Mouse (Mus musculus): ENCODE data around the gene Ewsr1.
"Not testable (repeated sequence)": the region's sequence is repeated elsewhere in the genome, so short reads cannot be mapped to it uniquely, and the experiment has no call there.

Gene Ewsr1

DNA sequence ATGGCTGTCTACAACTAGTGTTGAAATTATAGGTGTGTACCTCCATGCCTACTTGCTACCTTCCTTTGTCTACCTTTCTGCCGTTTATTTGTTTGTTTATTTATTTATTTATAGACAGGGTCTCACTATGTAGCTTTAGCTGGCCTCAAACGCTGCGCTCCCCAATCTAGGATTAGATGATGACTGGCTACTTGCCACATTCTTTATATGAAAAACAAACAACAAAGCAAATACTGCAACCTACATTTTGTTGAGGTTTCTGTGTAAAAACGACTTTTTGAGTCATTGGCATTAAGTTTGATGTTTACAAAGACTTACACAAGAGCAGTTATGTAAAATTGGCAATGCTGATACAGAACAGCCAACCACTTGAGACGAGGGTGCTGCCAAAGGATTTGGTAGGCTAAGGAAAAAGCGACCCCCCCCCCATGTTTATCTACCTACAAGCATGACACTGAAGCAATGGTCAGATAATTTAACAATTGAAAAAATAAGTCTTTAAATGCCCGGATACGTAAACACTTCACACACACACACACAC lies 2.5 kb downstream of the Ewsr1 start:
- no peak for DNase-seq

DNA sequence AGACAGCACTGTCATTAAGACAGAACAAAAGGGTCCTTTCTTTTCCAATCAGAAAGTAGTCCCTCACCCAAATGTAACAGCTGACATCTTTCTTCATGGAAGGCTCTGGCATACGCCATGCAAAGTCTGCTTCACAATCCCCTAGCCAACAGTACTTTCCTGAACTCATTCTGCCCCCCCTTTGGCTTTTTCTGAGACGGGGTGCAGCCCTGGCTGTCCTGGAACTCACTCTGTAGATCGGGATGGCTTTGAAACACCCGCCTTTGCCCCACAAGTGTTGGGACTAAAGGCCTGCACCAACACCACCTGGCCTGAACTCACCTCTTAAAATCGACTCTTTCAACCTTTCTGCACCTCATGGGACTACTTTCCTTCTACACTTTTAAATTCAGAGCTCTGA lies 3.2 kb downstream of the Ewsr1 start:
- no peak for DNase-seq

DNA sequence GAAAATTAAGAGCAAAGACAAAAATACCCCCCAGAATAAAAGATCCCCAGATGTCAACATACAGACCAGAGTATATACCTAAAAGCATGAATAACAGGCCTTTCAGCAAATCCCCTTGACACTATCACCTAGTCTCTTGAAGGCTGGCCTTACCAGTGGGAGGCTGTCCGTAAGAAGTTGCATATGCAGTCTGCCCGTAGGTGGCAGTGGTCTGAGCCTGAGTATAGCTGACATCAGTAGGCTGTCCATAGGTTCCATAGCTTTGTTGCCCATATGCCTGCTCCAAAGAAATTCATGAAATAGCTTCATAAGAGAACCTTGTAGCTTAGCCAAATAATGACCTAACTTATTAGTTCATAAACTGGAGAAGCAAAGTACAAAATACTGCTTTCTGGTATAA lies 7.4 kb downstream of the Ewsr1 start:
- DNase-seq = no peak

DNA sequence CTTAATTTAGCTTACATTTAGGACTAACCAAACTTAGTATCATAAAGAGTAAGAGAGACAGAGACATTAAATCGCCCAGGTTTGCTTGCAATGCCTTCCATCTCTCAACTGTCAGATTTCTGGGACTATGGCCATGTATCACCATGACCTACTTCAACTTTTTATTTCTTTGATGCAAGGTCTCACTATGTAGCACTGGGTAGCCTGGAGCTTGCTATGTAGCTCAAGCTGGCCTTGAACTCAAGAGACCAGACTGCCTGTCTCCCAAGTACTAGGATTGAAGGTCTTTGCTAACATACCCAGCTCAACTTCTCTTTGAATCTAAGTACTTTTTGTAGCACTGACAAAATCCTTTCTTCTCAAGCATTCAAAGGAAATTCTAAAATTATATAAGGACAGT lies 9.9 kb downstream of the Ewsr1 start:
- no peak for DNase-seq

DNA sequence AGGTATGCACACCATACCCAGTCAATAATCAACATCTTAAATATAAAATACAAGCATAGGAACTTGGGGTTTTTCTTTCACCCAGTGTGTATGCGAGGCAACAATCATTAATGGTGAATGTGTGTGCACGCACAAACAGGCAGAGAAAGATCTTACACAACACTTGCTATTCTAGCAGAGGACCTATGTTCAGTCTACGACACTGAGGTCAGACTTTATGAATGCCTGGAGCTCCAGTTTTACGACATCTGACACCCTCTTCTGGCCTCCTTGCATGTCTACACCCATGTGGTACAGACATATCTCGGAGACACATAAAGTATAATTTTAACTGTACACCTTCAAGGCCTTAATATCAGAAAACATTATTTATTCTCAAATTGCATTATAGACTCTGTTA lies 22.2 kb downstream of the Ewsr1 start:
- DNase-seq = not testable (repeated sequence)

DNA sequence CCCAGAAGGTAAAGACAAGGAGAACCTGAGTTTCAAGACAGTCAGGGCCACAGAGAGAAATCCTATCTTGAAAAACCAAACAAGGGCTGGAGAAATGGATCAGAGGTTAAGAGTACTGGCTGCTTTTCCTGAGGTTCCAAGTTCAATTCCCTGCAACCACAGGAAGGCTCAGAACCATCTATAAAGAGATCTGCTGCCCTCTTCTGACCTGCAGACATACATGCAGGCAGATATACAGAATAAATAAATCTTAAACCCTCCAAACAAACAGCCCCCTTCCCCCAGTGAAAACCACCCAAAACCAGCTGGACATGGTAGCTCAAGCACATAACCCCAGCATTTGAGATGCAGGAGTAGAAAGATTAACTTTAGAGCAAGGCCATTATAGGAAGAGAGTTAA lies 23.3 kb downstream of the Ewsr1 start:
- DNase-seq = no peak

DNA sequence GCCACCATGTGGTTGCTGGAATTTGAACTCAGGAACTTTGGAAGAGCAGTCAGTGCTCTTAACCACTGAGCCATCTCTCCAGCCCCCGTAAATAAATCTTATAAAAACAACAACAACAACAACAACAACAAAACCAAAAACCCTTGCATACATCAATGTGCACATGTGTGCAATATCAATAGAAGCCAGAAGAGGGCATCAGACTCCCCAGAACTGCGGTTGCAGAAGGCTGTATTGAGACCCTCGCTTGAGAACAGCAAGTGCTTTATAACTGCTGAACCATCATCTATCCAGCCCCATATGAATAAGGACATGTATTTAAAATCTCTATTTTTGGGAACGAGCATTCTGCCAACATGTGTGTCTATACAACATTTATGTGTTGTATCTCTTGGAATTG lies 24.2 kb downstream of the Ewsr1 start:
- DNase-seq = no peak

DNA sequence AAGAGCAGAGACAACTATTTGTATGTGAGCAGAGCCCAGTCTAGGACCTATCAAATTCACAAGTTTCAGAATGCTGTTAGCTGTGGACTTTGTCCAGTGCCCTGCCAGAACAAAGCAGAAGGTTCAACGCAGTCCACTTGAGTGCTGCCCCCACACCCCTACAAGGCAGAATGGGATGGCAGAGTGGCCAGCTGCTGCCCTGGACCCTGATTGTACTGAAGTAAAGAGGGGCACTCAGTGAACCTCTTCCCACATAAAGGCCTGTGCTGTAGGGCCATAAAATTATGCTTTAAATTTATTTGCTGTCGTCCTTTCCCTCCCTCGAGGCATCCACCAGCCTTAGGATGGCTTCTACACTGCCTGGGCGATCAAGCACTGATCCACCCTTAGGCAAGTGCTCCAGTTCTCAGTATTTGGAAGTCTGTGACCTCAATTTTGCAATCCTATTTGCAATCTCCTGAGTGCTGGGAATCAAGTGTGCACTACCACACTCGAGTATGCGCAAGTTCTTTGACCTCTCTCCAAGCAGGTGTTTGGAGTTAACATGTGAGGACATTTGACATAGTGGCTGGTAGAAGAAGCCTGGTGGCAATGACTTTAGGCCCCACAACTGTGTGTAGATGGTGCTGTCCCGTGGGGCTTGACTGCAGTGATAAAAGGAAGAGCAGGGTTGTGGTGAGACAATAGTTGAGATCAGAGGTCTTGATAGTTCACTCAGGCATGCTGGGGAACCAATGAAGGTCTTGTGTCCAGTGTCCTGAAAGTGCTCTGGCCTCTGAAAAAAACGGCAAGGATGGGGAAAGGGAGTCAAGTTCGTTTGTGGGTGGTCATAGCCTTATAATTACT lies 30.7 kb downstream of the Ewsr1 start:
- no peak for DNase-seq

DNA sequence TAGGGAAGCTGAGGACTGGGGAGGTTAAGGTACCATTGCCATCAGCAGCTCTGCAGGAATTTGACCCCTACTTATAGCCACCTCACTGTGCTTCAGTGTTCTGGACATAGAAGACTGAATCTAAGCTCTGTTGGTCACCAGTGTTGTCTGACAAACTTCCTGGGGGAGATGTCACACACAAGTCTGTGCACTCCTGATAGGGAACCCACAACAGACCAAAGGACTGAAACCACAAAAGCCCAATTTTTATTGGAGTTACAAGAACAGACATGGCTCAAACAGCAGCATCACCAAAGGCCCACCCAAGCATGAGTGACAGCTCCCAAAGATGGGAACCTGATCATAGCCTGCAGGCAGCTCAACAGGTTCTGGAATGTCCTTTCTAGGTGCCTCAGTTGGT lies 32.0 kb downstream of the Ewsr1 start:
- DNase-seq = no peak

DNA sequence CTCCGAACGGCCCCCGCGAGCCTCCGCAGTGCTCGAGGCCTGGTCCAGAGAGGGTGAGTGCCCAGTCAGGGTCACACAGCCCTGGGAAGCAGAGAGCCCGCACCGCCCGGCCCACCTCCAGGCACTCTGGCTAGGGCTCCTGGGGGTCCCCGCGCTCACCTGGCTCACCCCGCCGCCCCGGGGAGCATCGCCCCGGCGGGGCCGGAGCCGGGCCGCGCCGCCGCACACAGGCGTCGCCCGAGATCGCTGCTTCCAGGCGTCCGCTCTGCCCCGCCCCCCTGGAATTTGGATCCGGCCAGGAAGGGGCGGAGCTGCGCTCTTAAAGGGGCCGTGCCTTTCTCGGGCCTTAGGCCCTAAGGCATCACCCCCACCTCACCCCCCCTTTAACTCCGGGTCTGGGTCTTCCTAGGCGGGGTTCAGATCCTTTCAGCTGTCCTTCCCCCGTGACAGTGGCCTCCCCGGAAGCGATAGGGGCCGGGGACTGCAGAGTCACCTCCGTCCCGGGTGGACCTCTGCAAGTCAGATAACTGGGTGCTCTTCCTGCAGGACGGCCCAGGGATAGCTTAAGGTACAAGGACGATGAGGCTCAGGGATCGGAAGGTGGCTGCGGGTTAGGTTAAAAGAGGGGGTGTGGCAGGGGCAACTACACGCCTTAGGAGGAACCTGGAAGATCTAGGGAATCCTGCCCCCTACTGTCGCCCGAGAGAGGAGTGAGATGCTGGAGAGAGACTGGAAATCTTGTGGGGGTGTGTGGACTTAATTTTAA lies 33.8 kb downstream of the Ewsr1 start, which contains the start of gene Gas2l1:
Gas2l1 (minus strand) TSS at position 272 of the 766 bp plus-strand sequence.
- peak; percentile 86 for DNase-seq

DNA sequence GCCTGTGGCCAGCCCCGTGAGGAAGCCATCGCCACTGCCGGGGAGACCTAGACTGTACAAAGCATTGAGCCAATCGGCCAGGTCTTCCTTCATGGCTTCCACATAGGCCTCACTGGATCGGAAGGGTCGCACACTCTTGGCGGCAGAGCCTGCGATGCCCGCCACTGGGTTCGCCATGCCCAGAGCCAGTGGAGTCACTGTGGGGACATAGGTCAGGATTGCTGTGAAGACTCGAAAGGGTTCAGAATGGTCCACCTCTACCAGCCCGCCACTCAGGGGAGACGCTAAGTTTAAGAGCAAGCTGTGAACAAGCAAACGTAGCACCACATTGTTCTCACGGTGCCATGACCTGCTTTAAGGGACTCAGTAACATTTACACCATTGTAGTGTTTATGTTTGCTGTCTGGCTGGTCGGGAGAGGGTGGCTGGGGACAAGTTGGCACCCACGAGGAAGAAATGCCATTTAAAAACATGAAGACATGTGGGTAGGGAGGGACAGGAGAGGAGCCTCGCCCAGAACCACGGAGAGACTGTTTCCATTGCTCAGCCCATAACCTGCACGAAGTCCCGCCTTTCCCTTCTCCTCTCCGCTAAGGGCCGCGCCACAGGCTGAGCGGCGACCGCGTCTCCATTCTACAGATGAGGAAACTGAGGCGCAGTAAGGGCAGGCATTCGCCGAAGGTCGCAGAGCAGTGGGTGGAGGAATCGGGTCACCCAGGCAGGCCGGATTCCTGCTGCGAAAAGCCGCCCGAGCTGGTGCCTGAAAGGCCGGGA lies 34.6 kb downstream of the Ewsr1 start:
- no peak for DNase-seq

DNA sequence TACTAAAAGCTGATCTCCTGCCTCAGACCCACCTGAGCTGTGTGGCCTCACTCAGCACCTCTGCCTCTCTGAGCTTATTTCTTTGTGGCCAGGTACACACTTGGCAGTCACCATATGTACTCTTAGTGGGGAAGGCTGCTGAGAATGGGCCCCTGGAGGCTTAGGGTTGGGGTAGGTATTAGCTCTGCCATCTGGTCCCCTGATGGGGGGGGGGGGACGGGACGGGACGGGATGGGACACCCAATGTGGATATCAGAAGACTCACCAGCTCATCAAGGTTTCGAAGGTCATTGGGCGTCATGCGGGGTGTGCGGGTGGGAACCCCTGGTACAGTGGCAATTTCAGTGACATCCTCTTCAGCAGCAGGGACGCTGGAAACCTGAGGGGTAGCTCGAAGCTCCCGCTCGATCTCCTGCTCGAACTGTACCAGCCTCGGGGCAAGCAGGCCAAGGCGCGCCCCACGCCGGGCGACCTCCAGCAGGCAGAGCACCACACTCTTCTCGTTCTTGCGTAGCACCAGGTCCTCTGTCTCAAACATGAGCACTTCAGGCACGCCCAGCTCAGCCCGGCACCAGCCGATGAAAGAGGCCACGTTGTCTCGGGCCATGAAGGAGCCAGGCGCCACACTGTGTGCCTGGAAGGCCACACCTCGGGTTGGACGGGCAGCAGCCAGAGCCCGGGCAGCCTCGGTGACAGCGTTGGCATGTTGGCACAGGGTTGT lies 35.3 kb downstream of the Ewsr1 start:
- no peak for DNase-seq

DNA sequence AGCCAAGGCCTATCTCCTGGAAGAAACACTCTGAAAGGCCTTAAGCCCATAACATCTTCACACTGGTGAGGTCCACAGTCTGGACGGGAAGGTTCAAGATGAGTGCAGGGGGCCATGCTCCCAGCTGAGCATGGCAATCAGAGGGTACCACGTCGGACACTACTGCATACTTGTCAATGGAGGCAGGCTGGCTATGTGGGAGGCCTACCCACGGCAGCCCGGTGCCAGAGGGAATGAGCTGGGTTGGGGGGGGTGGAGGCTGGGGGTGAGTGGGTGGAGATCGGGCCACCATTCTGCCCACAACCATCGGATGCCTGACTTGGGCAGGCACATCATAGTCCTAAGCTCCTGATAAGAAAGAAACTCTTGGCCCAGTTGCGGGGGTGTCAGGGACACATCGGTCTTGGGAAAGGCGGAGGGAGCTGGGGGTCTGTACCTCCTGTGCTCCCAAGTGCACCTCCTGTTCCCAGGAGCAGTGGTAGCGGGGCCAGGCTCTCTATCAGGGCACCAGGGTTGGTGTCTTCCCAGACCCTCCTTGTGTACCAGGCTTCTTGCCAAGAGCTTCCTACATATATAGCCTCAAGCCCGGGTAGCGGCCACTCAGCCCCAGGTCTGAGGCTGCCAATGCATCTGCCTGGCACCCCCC lies 36.1 kb downstream of the Ewsr1 start:
- DNase-seq = no peak

DNA sequence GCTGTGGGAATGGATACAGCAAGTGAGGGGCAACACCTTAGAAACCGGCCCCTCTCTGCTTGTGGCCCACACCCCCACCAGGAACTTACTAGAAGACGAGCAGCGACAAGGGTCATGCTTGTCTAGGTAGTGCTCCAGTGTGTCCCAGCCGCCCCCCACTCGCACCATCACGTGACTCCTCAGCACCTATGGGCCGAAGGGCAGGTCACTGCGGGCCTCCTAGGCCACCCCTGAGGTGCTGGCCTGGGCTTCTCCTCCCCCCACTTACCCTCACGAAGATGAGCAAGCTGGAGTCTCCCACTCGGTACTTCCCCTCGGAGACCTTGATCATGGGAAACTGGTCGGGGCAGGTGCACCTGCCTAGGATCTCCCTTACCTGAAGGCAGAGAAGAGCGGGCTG lies 36.7 kb downstream of the Ewsr1 start:
- DNase-seq = no peak

DNA sequence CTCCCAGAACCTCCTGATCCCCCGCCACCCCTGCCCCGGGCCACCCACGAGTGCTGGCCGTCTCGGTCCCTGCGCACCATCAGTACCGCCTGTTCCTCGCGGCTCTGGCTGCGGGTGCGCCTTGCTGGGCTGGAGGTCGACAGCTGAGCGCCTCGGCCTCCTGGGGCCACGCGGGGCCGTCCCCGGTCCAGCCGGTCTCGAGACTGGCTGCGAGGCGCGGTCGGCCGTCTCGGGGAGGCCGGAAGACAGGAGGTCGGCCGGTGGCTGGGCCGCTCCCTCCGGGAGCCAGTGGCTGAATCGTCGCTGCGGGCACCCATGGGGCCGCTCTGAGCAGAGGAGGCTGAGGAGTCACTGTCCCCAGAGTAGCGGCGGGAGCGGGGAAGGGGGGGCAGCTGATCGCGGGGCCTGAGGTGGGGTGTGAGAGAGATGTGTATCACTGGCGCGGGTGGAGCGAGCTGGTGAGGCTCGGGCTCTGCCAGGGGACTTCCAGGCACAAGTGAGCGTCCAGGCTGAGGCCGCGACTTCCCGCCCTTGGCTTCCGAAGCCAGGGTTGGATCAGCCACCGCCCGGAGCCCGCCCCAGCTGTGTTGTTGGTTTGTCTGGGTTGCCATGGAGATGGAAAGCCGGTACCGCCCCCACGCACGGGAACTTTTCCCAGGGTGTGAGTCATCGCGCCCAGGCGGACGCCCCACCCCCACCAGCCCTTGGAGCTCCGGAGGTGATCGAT lies 37.5 kb downstream of the Ewsr1 start:
- peak; percentile 84 for DNase-seq

DNA sequence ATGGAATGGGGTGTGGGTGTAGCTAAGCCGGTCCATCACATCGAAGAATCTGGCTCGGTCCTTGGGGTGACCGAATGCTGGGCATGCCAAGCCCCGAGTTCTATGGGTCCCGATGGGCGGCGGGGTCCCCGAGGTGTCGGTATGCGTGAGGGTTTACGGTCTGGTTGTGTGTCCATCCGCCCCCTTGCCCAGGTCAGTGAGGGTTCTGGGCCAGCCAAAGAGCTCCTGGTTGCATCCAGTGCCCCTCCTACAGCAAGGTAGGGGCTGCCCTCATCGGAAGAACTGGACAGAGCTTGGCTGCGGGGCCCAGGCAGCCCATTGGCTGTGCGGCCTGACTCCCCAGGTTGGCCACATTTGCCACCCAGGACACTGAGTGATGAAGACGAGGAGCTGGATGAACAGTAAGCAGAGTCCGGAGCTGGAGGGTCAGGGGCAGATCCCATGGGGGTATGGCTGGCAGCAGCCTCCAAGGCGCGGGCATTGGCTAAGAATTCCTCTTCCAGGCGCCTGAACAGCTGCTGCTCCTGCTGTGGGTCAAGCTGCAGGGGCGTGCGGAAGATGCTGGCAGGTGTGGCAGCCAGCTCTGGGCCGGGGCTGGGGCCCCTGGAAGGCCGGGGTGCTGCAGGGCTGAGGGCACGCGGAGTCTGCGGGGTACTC lies 38.2 kb downstream of the Ewsr1 start:
- DNase-seq = no peak

DNA sequence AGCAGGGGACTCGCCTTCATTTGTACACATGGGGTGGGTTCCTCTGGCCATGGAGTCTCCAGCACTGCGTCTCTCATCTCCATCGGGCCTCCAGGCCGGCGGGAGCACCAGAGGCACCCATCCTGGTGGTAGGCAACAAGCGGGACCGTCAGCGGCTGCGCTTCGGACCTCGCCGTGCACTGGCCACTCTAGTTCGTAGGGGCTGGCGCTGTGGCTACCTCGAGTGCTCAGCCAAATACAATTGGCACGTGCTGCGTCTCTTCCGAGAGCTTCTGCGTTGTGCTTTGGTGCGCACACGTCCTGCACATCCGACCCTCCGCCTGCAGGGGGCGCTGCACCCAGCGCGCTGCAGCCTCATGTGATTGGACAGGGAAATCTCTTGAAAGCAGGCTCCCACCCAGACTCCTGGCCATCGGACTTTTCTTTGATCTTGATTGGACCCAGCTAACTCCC lies 39.3 kb downstream of the Ewsr1 start:
- DNase-seq = peak; percentile 62

DNA sequence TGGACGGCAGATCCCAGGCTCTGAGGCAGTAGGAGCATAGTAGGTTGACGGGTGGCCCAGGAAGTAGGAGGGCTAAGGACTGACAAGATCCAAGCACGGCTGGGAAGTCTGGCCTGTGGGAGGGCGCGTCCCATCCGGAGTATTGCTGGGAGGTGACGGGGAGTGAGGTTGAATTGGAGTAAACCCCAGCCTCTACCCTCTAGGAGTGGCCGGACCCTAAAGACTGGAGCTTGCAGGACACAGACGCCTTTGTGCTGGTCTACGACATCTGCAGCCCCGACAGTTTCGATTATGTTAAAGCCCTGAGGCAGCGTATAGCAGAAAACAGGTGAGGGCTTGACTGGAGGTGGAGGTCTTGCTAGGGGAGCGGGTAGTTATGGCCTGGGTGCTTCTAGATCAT lies 39.8 kb downstream of the Ewsr1 start:
- DNase-seq = no peak

DNA sequence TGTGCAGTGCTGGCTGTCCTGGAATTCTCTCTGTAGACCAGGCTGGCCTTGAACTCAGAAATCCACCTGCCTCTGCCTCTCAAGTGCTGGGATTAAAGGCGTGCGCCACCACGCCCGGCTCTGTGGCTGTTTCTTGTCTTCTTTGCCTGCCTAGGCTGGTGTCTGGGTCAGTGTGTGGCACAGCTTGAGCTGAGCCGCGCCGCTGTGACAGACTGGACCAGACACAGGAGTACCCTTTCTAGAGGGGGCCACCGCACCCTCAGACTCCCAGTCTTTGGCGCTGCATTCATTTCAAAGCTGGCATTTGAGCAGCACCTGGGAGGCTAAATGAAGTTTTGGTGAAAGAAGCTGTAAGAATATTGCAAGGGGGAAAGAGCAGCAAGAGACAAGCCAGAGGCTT lies 40.3 kb downstream of the Ewsr1 start:
- no peak for DNase-seq

DNA sequence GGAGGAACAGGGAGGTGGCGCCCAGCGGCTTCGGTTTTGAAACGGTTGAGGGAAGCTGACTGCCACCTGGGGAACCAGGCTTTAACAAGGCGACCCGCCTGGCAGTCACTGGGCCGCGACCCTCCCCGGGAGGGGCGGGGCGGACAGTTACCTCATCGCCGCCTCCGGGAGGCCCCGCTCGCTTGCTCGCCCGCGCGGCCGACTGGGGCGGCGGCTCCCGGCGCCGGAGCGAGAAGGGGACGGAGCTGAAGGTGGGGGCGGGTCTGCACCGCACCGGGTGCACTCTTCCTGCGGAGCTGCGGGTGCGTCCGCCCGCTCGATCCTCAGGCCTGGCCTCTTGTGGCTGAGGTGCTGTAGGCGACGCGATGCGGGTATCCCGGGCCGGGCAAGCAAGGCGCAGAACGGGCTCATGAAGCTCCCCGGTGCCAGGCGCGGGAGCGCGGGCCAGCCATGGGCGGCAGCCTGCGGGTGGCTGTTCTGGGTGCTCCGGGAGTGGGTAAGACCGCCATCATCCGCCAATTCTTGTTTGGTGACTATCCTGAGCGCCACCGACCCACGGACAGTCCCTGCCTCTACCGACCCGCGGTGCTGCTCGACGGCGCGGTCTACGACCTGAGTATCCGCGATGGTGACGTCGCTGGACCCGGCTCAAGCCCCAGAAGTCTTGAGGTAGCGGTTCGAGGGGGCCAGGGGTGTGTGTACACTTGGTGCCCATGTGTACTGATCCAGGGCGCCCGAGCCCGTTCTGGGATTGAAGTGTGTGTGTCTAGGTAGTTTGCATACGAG lies 41.0 kb downstream of the Ewsr1 start, which contains the start of gene Rasl10a:
Rasl10a (plus strand) TSS at position 273 of the 786 bp plus-strand sequence.
- DNase-seq = peak; percentile 46
